Mouse (Mus musculus): ENCODE results near the gene Cntnap2.

- TF ChIP-seq CTCF (conservative IDR thresholded peaks at IDR 0.05 in 1 of 2, IDR thresholded peaks at IDR 0.05 in 1 of 2; ENCODE audit: low read depth in 2 of 2, low read length in 2 of 2) = no peak
- TF ChIP-seq POLR2A (IDR thresholded peaks at IDR 0.05; ENCODE audit: low read depth, low read length) = no peak
- no peak for TF ChIP-seq TBP (conservative IDR thresholded peaks at IDR 0.05; ENCODE audit: low read depth, low read length)
- TF ChIP-seq ETS1 (conservative IDR thresholded peaks at IDR 0.05; ENCODE audit: low read depth, low read length) = no peak
- TF ChIP-seq MAX (IDR thresholded peaks at IDR 0.05; ENCODE audit: low read length) = no peak
- no peak for TF ChIP-seq SMC3 (IDR thresholded peaks at IDR 0.05; ENCODE audit: low read depth, low read length)
- no peak for TF ChIP-seq NRF1 (IDR thresholded peaks at IDR 0.05; ENCODE audit: low read depth, low read length)
- TF ChIP-seq ZC3H11A (IDR thresholded peaks at IDR 0.05; ENCODE audit: low read depth, low read length) = no peak
- no peak for TF ChIP-seq TCF12 (IDR thresholded peaks at IDR 0.05; ENCODE audit: low read depth, low read length)
- TF ChIP-seq CHD2 (IDR thresholded peaks at IDR 0.05; ENCODE audit: low read length) = no peak
- TF ChIP-seq ZNF384 (IDR thresholded peaks at IDR 0.05; ENCODE audit: low read depth, low read length) = no peak
Observed at GRCm38 (mm10) chr6:46201828-46202227, 1142.7 kb downstream of the Cntnap2 start.
